Mouse (Mus musculus) cortical plate, adult 2 months (tissue): ENCODE measurements at regions not wholly inside any gene's neighbourhood (a gene's known extent, or its start where the extent isn't known, plus 50 kb on each side); places are given as distances from the start of the nearest gene placed in this dataset.

Source experiments
- CTCF ChIP-seq: fragments of 200-500 bp; IDR thresholded peaks from 2 replicates; pipeline ENCODE4 v1.5.1; 2011; ENCODE audit warnings: mild to moderate bottlenecking, control low read depth, low read length; ENCODE audit not compliant: insufficient read depth; ENCODE audit errors: extremely low read depth
- POLR2A ChIP-seq: fragments of 200-500 bp; IDR thresholded peaks from 2 replicates; pipeline ENCODE4 v1.6.1; 2011; ENCODE audit warnings: mild to moderate bottlenecking, low read length, control low read depth; ENCODE audit not compliant: insufficient read depth; ENCODE audit errors: extremely low read depth

DNA sequence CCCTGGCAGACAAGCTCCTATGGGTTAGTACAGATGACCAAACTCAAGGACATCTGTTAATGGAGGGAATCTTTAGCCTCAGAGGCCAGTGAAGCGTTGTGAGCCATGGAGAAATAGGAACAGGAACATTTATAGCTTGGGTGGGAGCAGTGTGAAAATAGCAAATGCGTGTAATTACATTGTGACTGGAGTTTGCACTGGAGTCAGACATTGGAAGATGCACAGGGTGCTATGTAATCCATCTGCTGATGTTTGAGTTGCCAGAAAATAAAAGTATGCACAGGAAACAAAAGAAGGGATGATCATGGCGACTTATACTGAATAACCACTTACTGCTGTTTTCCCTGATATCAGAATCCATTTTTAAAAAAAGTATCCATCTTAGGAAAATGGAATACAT is 2940.3 kb upstream of the Lrrc6 start:
- TF ChIP-seq CTCF (no peak), POLR2A (no peak)
